Mouse (Mus musculus) monocyte, adult 2 months (primary cell): ENCODE results near the gene Ubtd2.
"Not testable (repeated sequence)": the region's sequence is repeated elsewhere in the genome, so short reads cannot be mapped to it uniquely, and the experiment has no call there.

ENCODE experiments used
- DNase-seq, 2 experiments: peaks; one replicate each; pipeline ENCODE4 v3.0.0; 2022; ENCODE audit warnings: low spot score in 2 of 2, low read depth in 1 of 2

The Ubtd2 gene

DNA sequence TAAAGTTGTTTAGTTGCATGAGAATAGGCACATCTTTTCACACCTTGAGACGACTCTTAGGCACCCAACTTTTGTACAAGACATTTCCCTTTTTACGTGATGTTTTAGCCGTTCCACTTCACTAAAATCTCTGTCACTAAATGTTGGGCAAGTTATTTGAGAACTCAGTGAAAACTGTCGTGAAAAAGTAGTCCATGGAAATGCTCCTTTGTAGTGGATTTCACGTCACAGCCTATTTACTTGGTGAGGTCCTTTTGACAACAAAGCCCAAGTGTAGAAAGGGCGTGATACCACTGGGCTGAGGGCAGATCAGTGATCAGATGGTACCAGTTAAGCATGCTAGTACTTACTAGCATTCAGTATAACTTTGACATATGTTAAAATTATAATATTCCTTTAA is 1.2 kb downstream of the Ubtd2 start:
- no peak for DNase-seq

DNA sequence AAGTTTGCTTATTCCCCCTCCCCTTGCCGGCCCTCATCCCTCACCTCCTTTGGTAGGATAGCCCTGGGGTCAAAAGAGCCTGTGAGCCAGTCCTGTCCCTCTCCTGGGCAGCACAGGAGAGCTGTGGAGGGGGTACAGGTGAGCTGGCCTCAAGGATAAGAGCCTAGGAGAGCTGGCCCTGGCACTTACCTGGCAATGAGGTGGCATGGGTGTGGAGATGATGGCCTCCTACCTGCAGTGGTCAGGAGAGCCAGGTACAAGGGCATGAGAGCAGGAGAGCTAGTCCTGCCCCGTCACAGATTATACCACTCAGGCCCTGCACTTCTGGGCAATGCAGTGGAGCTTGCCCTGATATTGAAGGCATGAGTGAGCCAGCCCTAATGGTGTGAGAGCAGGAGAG is 9.1 kb downstream of the Ubtd2 start:
- DNase-seq: no peak

DNA sequence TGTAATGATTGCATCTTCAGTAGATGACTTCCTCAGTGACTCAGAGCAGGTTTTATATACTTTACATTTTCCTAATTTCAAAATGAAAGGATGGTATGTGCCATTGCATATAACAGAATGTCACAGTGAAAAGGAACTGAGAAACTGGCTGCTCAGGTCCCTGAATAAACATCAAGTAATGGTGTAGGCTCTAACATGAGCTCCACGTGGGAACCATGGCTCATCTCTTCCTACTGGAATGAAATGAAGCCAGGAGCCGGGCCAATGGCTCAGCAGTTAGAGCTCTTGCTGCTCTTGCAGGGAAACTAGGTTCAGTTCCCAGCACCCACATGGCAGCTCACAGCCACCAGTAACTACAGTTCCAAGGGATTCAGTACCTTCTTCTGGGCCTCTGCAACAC is 16.8 kb downstream of the Ubtd2 start:
- no peak for DNase-seq

GRCm38 (mm10) chr11:32474725-32475124 is 19.6 kb downstream of the Ubtd2 start:
- DNase-seq: no peak

DNA sequence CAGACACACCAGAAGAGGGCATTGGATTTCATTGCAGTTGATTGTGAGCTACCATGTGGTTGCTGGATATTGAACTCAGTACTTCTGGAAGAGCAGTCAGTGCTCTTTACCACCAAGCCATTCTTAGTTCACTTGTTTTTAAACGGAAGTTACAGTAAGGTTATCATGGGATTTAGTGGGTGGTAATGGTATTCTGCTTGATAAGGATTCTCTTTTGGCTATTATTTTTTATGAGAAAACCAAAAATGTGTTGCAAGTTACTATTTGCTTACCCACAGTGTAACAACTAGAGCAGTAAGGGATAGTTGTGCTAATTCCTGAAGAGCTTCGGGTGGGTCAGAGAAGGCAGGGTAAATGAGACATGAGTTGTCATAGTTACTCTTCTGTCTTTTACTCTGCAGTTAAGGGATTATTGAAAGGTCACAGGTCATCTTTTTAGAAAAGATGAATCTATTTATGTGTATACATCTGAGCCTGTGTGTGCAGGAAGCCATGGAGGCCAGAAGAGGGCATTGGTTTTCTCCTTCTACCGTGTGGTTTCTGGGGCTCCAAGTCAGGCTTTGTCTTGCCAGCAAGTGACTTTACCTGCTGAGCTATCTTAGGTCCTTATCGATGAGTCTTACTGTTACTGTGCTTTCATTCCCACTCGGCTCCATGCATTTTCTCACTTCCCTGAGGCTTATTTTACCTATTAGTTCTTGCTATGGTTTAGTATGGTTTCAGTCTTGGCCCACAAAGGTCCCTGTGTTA is 20.5 kb downstream of the Ubtd2 start:
- no peak for DNase-seq

DNA sequence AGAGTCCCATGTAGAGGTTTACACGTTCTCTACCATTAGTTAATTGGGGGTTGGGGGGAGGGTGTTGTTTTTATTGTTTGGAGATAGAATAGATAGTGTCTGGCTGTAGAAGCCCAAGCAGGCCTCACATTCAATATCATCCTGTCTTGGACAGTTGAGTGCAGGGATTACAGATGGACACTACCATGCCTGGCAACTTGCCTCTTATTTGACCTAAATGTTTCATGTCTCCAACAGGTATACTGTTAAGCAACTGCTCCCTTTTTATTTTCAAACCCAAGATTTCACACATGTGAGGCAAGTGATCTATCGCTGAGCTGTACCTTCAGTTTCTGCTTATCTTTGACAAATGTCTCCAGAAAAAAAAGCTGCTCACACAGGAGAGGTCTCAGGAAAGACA is 26.4 kb downstream of the Ubtd2 start:
- DNase-seq: no peak

- no peak for DNase-seq
Measured at GRCm38 (mm10) chr11:32485290-32485689, 30.1 kb downstream of the Ubtd2 start.

- DNase-seq: no peak
Measured at GRCm38 (mm10) chr11:32486621-32487020, 31.5 kb downstream of the Ubtd2 start.

GRCm38 (mm10) chr11:32487501-32487900 is 32.3 kb downstream of the Ubtd2 start:
- DNase-seq: no peak

GRCm38 (mm10) chr11:32488344-32488743 is 33.2 kb downstream of the Ubtd2 start:
- DNase-seq: no peak

DNA sequence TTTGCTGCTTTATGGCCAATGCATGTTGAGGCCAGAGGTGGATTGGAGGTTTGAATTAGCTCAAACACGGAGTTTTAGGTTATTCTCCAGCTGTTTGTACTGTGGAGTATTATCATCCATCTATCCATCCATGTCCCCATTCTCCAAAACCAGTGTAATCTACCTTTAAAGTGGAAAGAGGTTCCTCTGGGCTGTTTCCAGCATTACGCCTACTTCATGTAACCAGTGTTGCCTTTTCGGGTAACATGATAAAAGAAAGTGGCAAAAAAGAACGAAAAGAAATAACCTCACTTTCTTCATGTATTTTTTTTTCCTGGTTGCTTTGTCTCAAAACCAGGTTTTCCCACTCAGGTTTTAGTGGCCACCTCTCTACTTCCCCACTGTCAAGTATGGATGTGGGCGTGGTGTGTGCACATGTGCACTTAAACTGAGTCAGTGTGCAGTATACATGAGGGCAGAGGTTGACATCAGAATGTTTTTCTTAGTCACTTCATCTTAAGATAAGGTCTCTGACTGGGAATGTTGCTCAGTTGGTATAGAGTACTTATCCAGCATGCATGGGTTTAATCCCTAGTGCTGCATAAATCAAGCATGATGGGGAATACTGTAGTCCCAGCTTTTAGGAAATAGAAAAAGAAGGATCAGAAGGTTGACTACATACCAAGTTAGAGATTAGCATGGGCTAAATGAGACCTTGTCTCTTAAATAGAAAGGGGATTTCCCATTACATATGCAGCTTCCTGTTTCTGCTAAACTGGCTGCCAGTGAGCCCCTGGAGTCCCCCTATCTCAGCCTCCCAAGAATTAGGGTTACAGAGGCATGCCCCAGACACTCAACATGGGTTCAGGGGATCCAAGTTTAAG is 33.9 kb downstream of the Ubtd2 start:
- no peak for DNase-seq

- no peak for DNase-seq
Measured at GRCm38 (mm10) chr11:32491079-32491478, 35.9 kb downstream of the Ubtd2 start.

- DNase-seq: no peak
Measured at GRCm38 (mm10) chr11:32493312-32493711, 38.1 kb downstream of the Ubtd2 start.

DNA sequence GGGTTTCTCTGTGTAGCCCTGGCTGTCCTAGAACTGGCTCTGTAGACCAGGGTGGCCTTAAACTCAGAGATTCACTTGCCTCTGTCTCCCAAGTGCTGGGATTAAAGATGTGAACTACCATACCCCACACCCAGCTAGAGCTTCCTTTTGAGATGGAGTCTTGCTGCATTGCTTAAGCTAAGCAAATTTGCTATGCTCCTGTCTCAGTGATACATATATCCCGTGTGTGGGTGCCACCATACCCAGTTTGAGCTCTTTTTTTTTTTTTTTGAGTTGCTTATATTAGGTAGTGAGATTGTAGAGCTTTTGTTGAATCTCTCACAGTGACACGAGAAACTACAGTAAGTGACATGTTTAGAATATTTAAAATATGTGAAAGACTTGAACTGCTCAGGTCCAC is 40.1 kb downstream of the Ubtd2 start:
- DNase-seq: no peak

- DNase-seq: no peak
Measured at GRCm38 (mm10) chr11:32498757-32499535, 43.8 kb downstream of the Ubtd2 start.

GRCm38 (mm10) chr11:32499931-32500330 is 44.8 kb downstream of the Ubtd2 start:
- DNase-seq: no peak

DNA sequence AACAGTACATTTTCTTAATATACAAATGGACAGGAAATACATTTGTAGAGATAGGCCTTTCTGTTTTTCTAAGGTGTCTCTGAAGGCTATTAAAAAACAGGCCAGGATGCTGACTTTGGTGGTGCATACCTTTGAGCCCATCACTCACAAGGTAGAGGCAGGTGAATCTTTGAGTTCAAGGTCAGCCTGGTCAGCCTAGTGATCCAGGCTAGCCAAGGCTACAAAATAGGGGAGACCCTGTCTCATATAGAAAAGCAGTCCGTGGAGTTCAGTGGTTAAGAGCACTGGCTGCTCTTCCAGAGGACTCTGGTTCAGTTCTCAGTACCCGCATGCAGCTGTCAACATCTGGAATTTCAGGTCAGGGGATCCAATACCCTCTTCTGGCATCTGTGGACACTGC is 48.5 kb downstream of the Ubtd2 start:
- no peak for DNase-seq

GRCm38 (mm10) chr11:32505091-32505739 is 50.0 kb downstream of the Ubtd2 start:
- DNase-seq: no peak

DNA sequence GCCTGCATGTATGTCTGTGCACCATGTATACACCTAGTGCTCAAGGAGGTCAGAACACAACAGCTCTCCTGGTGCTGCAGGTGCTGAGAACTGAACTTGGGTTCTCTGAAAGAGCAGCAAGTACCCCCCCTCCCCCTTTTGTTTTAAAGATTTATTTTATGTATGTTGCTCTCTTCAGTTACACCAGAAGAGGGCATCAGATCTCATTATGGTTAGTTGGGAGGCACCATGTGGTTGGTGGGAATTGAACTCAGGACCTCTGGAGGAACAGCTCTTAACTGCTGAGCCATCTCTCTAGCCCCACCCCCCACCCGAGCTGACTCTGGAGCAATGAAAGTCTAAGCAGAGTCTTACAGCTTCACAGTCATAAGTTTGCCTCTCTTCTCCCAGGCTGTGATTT is 55.8 kb downstream of the Ubtd2 start:
- no peak for DNase-seq

DNA sequence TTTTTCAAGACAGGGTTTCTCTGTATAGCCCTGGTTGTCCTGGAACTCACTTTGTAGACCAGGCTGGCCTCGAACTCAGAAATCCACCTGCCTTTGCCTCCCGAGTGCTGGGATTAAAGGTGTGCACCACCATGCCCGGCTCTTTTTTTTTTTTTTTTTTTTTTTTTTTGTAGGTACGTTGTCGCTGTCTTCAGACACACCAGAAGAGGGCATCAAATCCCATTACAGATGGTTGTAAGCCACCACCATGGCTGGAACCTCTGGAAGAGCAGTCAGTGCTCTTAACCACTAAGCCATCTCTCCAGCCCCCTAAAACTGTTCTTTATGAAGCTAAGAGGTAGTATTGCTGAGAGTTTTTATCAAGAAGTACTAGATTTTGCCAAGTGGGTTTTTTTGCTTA is 59.7 kb downstream of the Ubtd2 start:
- DNase-seq: not testable (repeated sequence)

DNA sequence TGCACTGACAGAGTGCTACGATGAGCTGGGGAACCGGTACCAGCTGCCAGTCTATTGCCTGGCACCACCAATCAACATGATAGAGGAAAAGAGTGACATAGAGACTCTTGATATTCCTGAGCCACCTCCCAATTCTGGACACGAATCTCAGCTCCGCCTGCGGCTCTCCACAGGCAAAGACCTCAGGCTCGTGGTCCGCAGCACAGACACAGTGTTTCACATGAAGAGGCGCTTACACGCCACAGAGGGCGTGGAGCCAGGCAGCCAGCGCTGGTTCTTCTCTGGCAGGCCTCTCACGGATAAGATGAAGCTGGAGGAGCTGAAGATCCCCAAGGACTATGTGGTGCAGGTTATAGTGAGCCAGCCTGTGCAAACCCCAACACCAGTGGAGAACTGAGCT is 60.9 kb downstream of the Ubtd2 start:
- DNase-seq: no peak
